Mouse (Mus musculus): ENCODE measurements around the gene Tbl1x. TPM values are rescaled to one million over a fixed set of nuclear protein-coding genes. Genes with fewer than 3 reads are reported as not detected.

Gene Tbl1x
- polyA plus RNA-seq, 1 experiment, result 30.0 TPM

GRCm38 (mm10) chrX:77597674-77598073 is 86.9 kb downstream of the Tbl1x start:
- Histone ChIP-seq H3K27me3 (ENCODE audit: control insufficient read depth, insufficient read depth, low read length) (no peaks in the 10 kb centered on the region), H3K4me1 (replicated peaks; ENCODE audit: control insufficient read depth, insufficient read depth, low read length) (no peaks in the 10 kb centered on the region), H3K36me3 (ENCODE audit: control insufficient read depth, insufficient read depth, low read length) (no peaks in the 10 kb centered on the region), H3K4me3 (ENCODE audit: control insufficient read depth, insufficient read depth, low read length) (no peak overlapping the region), H3K27ac (ENCODE audit: control insufficient read depth, insufficient read depth, low read length) (no peak overlapping the region)
- DNase-seq, result no peak
- TF ChIP-seq CTCF (IDR thresholded peaks at IDR 0.05; ENCODE audit: borderline replicate concordance, control insufficient read depth, extremely low read depth, insufficient read depth, low read length, poor library complexity), result no peak
- TF ChIP-seq POLR2A (IDR thresholded peaks at IDR 0.05; ENCODE audit: control insufficient read depth, extremely low read depth, insufficient read depth, low read length, poor library complexity), result no peak

GRCm38 (mm10) chrX:77598736-77599135 is 87.9 kb downstream of the Tbl1x start:
- Histone ChIP-seq H3K4me1 (replicated peaks; ENCODE audit: control insufficient read depth, insufficient read depth, low read length) (no peaks in the 10 kb centered on the region), H3K27me3 (ENCODE audit: control insufficient read depth, insufficient read depth, low read length) (no peaks in the 10 kb centered on the region), H3K36me3 (ENCODE audit: control insufficient read depth, insufficient read depth, low read length) (no peaks in the 10 kb centered on the region), H3K27ac (ENCODE audit: control insufficient read depth, insufficient read depth, low read length) (no peak overlapping the region), H3K4me3 (ENCODE audit: control insufficient read depth, insufficient read depth, low read length) (no peak overlapping the region)
- no peak for DNase-seq
- no peak for TF ChIP-seq POLR2A (IDR thresholded peaks at IDR 0.05; ENCODE audit: control insufficient read depth, extremely low read depth, insufficient read depth, low read length, poor library complexity)
- no peak for TF ChIP-seq CTCF (IDR thresholded peaks at IDR 0.05; ENCODE audit: borderline replicate concordance, control insufficient read depth, extremely low read depth, insufficient read depth, low read length, poor library complexity)
- 93% methylated on average over 2 of the region's 2 CpGs for WGBS

- TF ChIP-seq CTCF (IDR thresholded peaks at IDR 0.05; ENCODE audit: borderline replicate concordance, control insufficient read depth, extremely low read depth, insufficient read depth, low read length, poor library complexity) (no peak), POLR2A (IDR thresholded peaks at IDR 0.05; ENCODE audit: control insufficient read depth, extremely low read depth, insufficient read depth, low read length, poor library complexity) (no peak)
- 97% methylated on average over 2 of the region's 2 CpGs for WGBS
- no peak overlapping the region for H3K27ac ChIP-seq (ENCODE audit: control insufficient read depth, insufficient read depth, low read length)
- H3K36me3 ChIP-seq (ENCODE audit: control insufficient read depth, insufficient read depth, low read length), result no peaks in the 10 kb centered on the region
- H3K4me3 ChIP-seq (ENCODE audit: control insufficient read depth, insufficient read depth, low read length), result no peak overlapping the region
- no peaks in the 10 kb centered on the region for H3K4me1 ChIP-seq (replicated peaks; ENCODE audit: control insufficient read depth, insufficient read depth, low read length)
- no peak for DNase-seq
- H3K27me3 ChIP-seq (ENCODE audit: control insufficient read depth, insufficient read depth, low read length), result no peaks in the 10 kb centered on the region
These were observed 92.9 kb downstream of the Tbl1x start for GRCm38 (mm10) chrX:77603496-77604258.

- Histone ChIP-seq H3K4me1 (replicated peaks; ENCODE audit: control insufficient read depth, insufficient read depth, low read length) (no peaks in the 10 kb centered on the region), H3K27ac (ENCODE audit: control insufficient read depth, insufficient read depth, low read length) (no peak overlapping the region), H3K36me3 (ENCODE audit: control insufficient read depth, insufficient read depth, low read length) (no peaks in the 10 kb centered on the region), H3K4me3 (ENCODE audit: control insufficient read depth, insufficient read depth, low read length) (no peak overlapping the region), H3K27me3 (ENCODE audit: control insufficient read depth, insufficient read depth, low read length) (no peaks in the 10 kb centered on the region)
- 82% methylated on average over 1 of the region's 1 CpGs for WGBS
- TF ChIP-seq CTCF (IDR thresholded peaks at IDR 0.05; ENCODE audit: borderline replicate concordance, control insufficient read depth, extremely low read depth, insufficient read depth, low read length, poor library complexity) (no peak), POLR2A (IDR thresholded peaks at IDR 0.05; ENCODE audit: control insufficient read depth, extremely low read depth, insufficient read depth, low read length, poor library complexity) (no peak)
- no peak for DNase-seq
These were observed 96.7 kb downstream of the Tbl1x start for GRCm38 (mm10) chrX:77607488-77607887.

- H3K27ac ChIP-seq (ENCODE audit: control insufficient read depth, insufficient read depth, low read length), result no peak overlapping the region
- 62% methylated on average over 2 of the region's 2 CpGs for whole genome bisulfite sequencing
- no peak for TF ChIP-seq CTCF (IDR thresholded peaks at IDR 0.05; ENCODE audit: borderline replicate concordance, control insufficient read depth, extremely low read depth, insufficient read depth, low read length, poor library complexity)
- TF ChIP-seq POLR2A (IDR thresholded peaks at IDR 0.05; ENCODE audit: control insufficient read depth, extremely low read depth, insufficient read depth, low read length, poor library complexity), result no peak
These were observed 98.3 kb downstream of the Tbl1x start for GRCm38 (mm10) chrX:77608947-77609703.

GRCm38 (mm10) chrX:77611938-77612337 is 101.1 kb downstream of the Tbl1x start:
- no peak for DNase-seq
- TF ChIP-seq CTCF (IDR thresholded peaks at IDR 0.05; ENCODE audit: borderline replicate concordance, control insufficient read depth, extremely low read depth, insufficient read depth, low read length, poor library complexity) (no peak), POLR2A (IDR thresholded peaks at IDR 0.05; ENCODE audit: control insufficient read depth, extremely low read depth, insufficient read depth, low read length, poor library complexity) (no peak)
- Histone ChIP-seq H3K4me3 (ENCODE audit: control insufficient read depth, insufficient read depth, low read length) (no peak overlapping the region), H3K4me1 (replicated peaks; ENCODE audit: control insufficient read depth, insufficient read depth, low read length) (no peaks in the 10 kb centered on the region), H3K27ac (ENCODE audit: control insufficient read depth, insufficient read depth, low read length) (no peak overlapping the region), H3K36me3 (ENCODE audit: control insufficient read depth, insufficient read depth, low read length) (no peaks in the 10 kb centered on the region), H3K27me3 (ENCODE audit: control insufficient read depth, insufficient read depth, low read length) (no peaks in the 10 kb centered on the region)
- WGBS, result 80% methylated on average over 3 of the region's 3 CpGs

More at GRCm38 (mm10) chrX:77608947-77609703, 98.3 kb downstream of the Tbl1x start:
- Histone ChIP-seq H3K36me3 (ENCODE audit: control insufficient read depth, insufficient read depth, low read length) (no peaks in the 10 kb centered on the region), H3K4me1 (replicated peaks; ENCODE audit: control insufficient read depth, insufficient read depth, low read length) (no peaks in the 10 kb centered on the region), H3K27me3 (ENCODE audit: control insufficient read depth, insufficient read depth, low read length) (no peaks in the 10 kb centered on the region), H3K4me3 (ENCODE audit: control insufficient read depth, insufficient read depth, low read length) (no peak overlapping the region)
- no peak for DNase-seq

Data from thymus, adult 2 months (tissue).